In the genomic region with DNA sequence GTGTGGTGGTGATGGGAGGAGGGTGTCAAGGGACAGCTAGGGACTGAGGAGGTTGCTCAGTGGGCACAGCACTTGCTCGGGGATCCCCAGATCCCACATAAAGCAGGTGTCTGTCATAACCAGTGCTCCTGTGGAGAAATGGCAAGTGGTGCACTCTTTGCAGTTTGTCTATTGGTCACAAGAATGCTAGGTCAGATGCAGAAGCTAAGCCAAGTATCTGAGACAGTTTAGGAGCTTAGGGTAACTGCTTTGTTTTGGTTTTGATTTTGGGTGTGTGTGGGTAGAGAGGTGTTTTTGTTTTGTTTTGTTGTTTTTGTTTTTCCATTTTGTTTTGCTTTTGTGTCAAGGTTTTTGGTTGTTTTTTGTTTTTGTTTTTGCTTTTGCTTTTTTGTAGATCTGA, we compare ENCODE assay signal across 25 mouse cellular contexts.
"Had no signal": no experiment of that assay in that cellular context is flagged by ENCODE, and none has a peak within 500 bp of the region (broad histone marks: within the 10 kb centered on the region; RNA-seq: fewer than 3 reads in every experiment).

No protein-coding gene starts in this region.

- H3K9me3 ChIP-seq: heart, embryonic 13.5 days; heart, embryonic 15.5 days; hindbrain, embryonic 12.5 days; kidney, embryonic 15.5 days; limb, embryonic 13.5 days; limb, embryonic 15.5 days; liver, embryonic 12.5 days had no signal

- H3K27ac ChIP-seq: gastrocnemius, adult 2 months; heart, embryonic 13.5 days; heart, embryonic 15.5 days; hindbrain, embryonic 12.5 days; hindbrain, embryonic 14.5 days; kidney, embryonic 15.5 days; limb, embryonic 13.5 days; limb, embryonic 15.5 days; liver, embryonic 12.5 days had no signal

- DNase-seq: gastrocnemius, postnatal 10 days; gastrocnemius, postnatal 25 days; heart, adult 18-20 months; heart, postnatal 14 days; heart, postnatal 36 days; kidney, adult 11 months; kidney, adult 2 months; kidney, adult 9 months; kidney, postnatal 14 days; kidney, postnatal 36 days; layer of hippocampus, adult 9-11 months; layer of hippocampus, postnatal 36 days; left cerebral cortex, postnatal 4 days had no signal

- ATAC-seq: hindbrain, embryonic 16.5 days; intestine, embryonic 16.5 days; liver, embryonic 12.5 days had no signal

- H3K4me2 ChIP-seq: heart, embryonic 11.5 days; heart, embryonic 13.5 days; heart, embryonic 15.5 days; hindbrain, embryonic 12.5 days; hindbrain, embryonic 14.5 days; kidney, embryonic 15.5 days; limb, embryonic 13.5 days; limb, embryonic 15.5 days; liver, embryonic 12.5 days had no signal

- H3K4me3 ChIP-seq: gastrocnemius, adult 2 months; heart, embryonic 13.5 days; heart, embryonic 15.5 days; hindbrain, embryonic 12.5 days; kidney, embryonic 15.5 days; limb, embryonic 13.5 days; limb, embryonic 15.5 days; liver, embryonic 12.5 days had no signal

- H3K27me3 ChIP-seq: heart, embryonic 13.5 days; heart, embryonic 15.5 days; hindbrain, embryonic 12.5 days; kidney, embryonic 15.5 days; limb, embryonic 13.5 days; limb, embryonic 15.5 days; liver, embryonic 12.5 days had no signal

- H3K9ac ChIP-seq: heart, embryonic 13.5 days; heart, embryonic 15.5 days; hindbrain, embryonic 12.5 days; hindbrain, embryonic 14.5 days; kidney, embryonic 15.5 days; limb, embryonic 13.5 days; limb, embryonic 15.5 days; liver, embryonic 12.5 days had no signal

- H3K36me3 ChIP-seq: heart, embryonic 13.5 days; heart, embryonic 15.5 days; kidney, embryonic 15.5 days; limb, embryonic 15.5 days had no signal
